Mouse (Mus musculus) olfactory bulb, adult 2 months (tissue): ENCODE data around the gene Rbm5. TPM values are rescaled to one million over a fixed set of nuclear protein-coding genes. Genes with fewer than 3 reads are reported as not detected.

Experiments used
- H3K27ac ChIP-seq: fragments of 200-500 bp; 2 replicates; pipeline ENCODE4 v1.5.1; 2012; ENCODE audit warnings: low read depth, low read length; ENCODE audit not compliant: insufficient read depth
- H3K4me1 ChIP-seq: fragments of 200-500 bp; 2 replicates; pipeline ENCODE4 v1.6.1; 2012; ENCODE audit warnings: low read length; ENCODE audit not compliant: control insufficient read depth, insufficient read depth
- H3K4me3 ChIP-seq: fragments of 200-500 bp; 2 replicates; pipeline ENCODE4 v1.5.1; 2012; ENCODE audit warnings: mild to moderate bottlenecking, low read depth, low read length, moderate library complexity; ENCODE audit not compliant: insufficient read depth
- CTCF ChIP-seq: fragments of 200-500 bp; IDR thresholded peaks from 2 replicates; pipeline ENCODE4 v1.5.1; 2012; ENCODE audit warnings: low read depth, mild to moderate bottlenecking, low read length, moderate library complexity; ENCODE audit not compliant: insufficient read depth
- POLR2A ChIP-seq: fragments of 200-500 bp; IDR thresholded peaks from 2 replicates; pipeline ENCODE4 v1.6.1; 2012; ENCODE audit warnings: mild to moderate bottlenecking, low read depth, low read length, moderate library complexity; ENCODE audit not compliant: insufficient read depth
- WGBS: fragments of 180-500 bp; shearing (Covaris S2); methylation state at CpG from one replicate; pipeline ENCODE4 v1.1.7; 2018; 5-methylcytosine and 5-hydroxymethylcytosine counted together
- polyA plus RNA-seq: library from polyadenylated mRNA; stranded (reverse); fragments of >200 nt; gene quantifications from 2 replicates; pipeline ENCODE4 v1.2.4, GENCODE M21; 2012; ENCODE audit warnings: low replicate concordance; ENCODE audit not compliant: missing spikeins, insufficient read depth, insufficient read length

The Rbm5 gene
- polyA plus RNA-seq, result 401 and 773 TPM in 2 replicates

GRCm38 (mm10) chr9:107770374-107771290, at the start of gene Rbm5:
Gene Rbm5 (minus strand): TSS chr9:107770996.
- Histone ChIP-seq H3K4me3 (peak within 1 kb of the TSS; percentile 83), H3K4me1 (no peaks in the 10 kb centered on the region), H3K27ac (peak within 1 kb of the TSS; percentile 97)
- TF ChIP-seq CTCF (no peak), POLR2A (peak; percentile 91)
- WGBS, result under 1% methylated on average over 60 of the region's 60 CpGs

DNA sequence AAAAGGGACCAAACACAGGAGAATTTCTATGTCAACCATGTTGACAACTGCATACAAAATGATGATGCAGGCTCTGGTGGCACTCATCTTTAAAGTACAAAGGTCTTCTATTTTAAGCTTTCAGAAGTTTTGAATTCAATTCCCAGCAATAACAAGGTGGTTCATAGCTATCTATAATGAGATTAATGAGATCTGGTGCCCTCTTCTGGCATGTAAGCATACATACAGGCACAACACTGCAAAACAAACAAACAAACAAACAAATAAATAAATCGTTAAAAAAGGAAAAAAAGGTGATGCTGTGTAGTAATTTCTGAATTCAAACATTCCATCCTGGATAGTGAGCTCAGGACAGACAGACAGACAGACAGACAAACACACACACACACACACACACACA, 41.3 kb upstream of the Rbm5 start:
- Histone ChIP-seq H3K27ac (no peak overlapping the region), H3K4me3 (no peak overlapping the region), H3K4me1 (no peaks in the 10 kb centered on the region)
- 72% methylated on average over 1 of the region's 1 CpGs for WGBS
- no peak for TF ChIP-seq POLR2A
- no peak for TF ChIP-seq CTCF

DNA sequence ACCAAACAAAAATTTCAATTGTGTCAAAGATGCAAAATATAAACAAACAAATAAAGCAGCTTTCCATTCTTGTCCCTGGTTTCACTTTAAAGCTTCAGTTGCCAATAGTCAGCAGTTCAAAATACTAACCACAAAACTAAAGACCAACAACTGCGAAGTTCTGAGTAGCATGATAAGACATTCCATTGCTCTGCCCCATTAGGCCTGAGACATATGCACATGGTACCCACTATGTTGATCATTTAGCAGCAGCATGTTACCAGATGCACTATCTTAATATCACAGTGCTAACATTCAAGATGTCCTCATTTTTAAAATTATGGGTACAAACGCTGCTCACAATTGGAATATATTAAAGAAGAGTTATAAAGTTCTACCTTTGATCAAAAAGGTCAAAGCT, 40.2 kb upstream of the Rbm5 start:
- 96% methylated on average over 2 of the region's 2 CpGs for WGBS
- Histone ChIP-seq H3K4me1 (no peaks in the 10 kb centered on the region), H3K4me3 (no peak overlapping the region), H3K27ac (no peak overlapping the region)
- TF ChIP-seq POLR2A (no peak), CTCF (no peak)

GRCm38 (mm10) chr9:107791714-107792113, 20.9 kb upstream of the Rbm5 start:
- Histone ChIP-seq H3K4me3 (no peak overlapping the region), H3K27ac (no peak overlapping the region), H3K4me1 (no peaks in the 10 kb centered on the region)
- TF ChIP-seq CTCF (no peak), POLR2A (no peak)
- 92% methylated on average over 6 of the region's 6 CpGs for WGBS

GRCm38 (mm10) chr9:107782536-107783203, 11.9 kb upstream of the Rbm5 start:
- 92% methylated on average over 11 of the region's 11 CpGs for WGBS
- TF ChIP-seq POLR2A, result no peak
- no peak overlapping the region for H3K27ac ChIP-seq
- H3K4me1 ChIP-seq, result no peaks in the 10 kb centered on the region
- H3K4me3 ChIP-seq, result no peak overlapping the region

DNA sequence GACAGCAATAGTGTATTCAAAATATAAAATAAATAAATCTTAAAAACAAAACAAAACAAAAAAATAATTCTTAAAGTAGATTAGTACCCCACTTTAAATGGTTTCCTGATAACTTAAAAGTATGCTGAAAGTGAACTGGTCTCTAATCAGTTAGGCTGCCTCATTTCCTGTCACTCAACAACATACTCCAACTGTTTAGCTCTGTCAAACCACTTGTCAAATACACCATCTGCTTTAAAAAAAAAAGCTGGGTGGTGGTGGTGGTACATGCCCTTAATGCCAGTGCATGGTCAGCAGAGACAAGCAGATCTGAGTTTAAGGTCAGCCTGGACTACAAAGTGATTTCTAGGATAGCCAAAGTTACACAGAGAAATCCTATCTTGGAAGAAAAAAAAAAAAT, 6.0 kb upstream of the Rbm5 start:
- no peak overlapping the region for H3K4me3 ChIP-seq
- no peak for TF ChIP-seq POLR2A
- no peak for TF ChIP-seq CTCF
- no peaks in the 10 kb centered on the region for H3K4me1 ChIP-seq
- H3K27ac ChIP-seq, result no peak overlapping the region

DNA sequence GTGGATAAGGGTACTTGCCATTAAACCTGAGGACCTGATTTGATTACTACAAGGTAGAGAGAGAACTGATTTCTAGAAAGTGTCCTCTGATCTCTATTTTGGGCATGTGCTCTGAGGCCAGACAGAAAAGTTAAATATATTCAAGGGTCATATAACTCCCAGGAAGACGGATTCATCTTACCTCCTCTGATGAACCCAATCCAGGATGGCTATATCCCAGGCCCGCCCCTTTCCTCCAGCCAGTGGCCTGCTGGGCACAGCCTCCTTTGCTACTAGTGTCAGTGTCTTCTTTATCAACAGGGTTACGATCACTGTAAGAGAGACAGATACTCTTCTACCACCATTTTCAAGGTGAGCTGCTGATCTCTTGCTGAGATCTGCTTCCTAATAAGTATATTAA, 3.6 kb upstream of the Rbm5 start:
- TF ChIP-seq CTCF (no peak), POLR2A (no peak)
- 91% methylated on average over 3 of the region's 3 CpGs for WGBS
- no peak overlapping the region for H3K27ac ChIP-seq
- no peak overlapping the region for H3K4me3 ChIP-seq
- no peaks in the 10 kb centered on the region for H3K4me1 ChIP-seq

GRCm38 (mm10) chr9:107771782-107772181, 986 bp upstream of the Rbm5 start:
- TF ChIP-seq CTCF, result no peak
- H3K4me3 ChIP-seq, result no peak overlapping the region
- no peak overlapping the region for H3K27ac ChIP-seq
- WGBS, result 74% methylated on average over 2 of the region's 2 CpGs
- H3K4me1 ChIP-seq, result no peaks in the 10 kb centered on the region

DNA sequence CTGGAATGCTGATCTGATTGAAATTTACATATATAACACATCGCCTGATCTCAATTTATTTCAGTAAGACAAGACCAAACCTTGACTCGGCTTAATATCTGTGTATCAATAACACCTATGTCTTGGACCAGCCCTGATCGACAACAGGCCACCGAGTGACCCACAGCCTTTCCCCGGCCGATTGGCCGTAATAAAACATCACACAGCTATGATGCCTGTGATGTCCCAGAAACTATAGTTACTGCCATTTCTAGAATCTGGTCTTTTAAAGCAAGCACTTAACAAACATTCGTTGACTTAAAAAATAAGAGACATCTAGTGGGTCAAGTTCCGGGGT, 791 bp downstream of the Rbm5 start:
- TF ChIP-seq CTCF (no peak), POLR2A (no peak)
- under 1% methylated on average over 9 of the region's 9 CpGs for WGBS
- H3K4me1 ChIP-seq, result no peaks in the 10 kb centered on the region
- H3K27ac ChIP-seq, result no peak overlapping the region; the same call in 1 of the 2 replicates
- H3K4me3 ChIP-seq, result peak overlapping the region; percentile 83
